Mouse (Mus musculus) liver, embryonic 14.5 days (tissue): Measurements from ENCODE around the gene Mtfr1l.

Experiments
- CTCF ChIP-seq: IDR thresholded peaks from 2 replicates; pipeline ENCODE4 v1.5.1; 2016; ENCODE audit warnings: antibody characterized with exemption, low read depth, control low read depth
- EP300 ChIP-seq: IDR thresholded peaks from 2 replicates; pipeline ENCODE4 v1.6.1; 2016; ENCODE audit warnings: antibody characterized with exemption, low read depth

- TF ChIP-seq CTCF (no peak), EP300 (no peak)
Measured at GRCm38 (mm10) chr4:134505303-134505789, 29.8 kb downstream of the Mtfr1l start.
